ENCODE assay signal across 11 mouse cellular contexts in genomic region chr4:138517153-138517789, GRCm38 (mm10).
DNase-seq lines count a peak whose midpoint lies in the region; ATAC-seq and TF ChIP-seq lines count a peak whose summit lies in the region.
"Had no signal": no experiment of that assay in that cellular context is flagged by ENCODE, and none has a peak within 500 bp of the region (broad histone marks: within the 10 kb centered on the region; RNA-seq: fewer than 3 reads in every experiment).

No protein-coding gene starts in this region.

- no peak for TF ChIP-seq EP300 in lung, postnatal 0 days (IDR thresholded peaks at IDR 0.05)

- H3K36me3 ChIP-seq in kidney, embryonic 14.5 days (ENCODE audit: control insufficient read depth, insufficient read depth, low read length) = no peaks in the 10 kb centered on the region
- H3K36me3 ChIP-seq in hindbrain, embryonic 10.5 days = no peaks in the 10 kb centered on the region
- H3K36me3 ChIP-seq in lung, postnatal 0 days (ENCODE audit: insufficient read depth, low read length) = no peaks in the 10 kb centered on the region

- 0 out of 2 replicates have a peak, but pooled peaks cover 3% of the 10 kb centered on the region for H3K4me1 ChIP-seq in kidney, embryonic 14.5 days (ENCODE audit: control insufficient read depth, insufficient read depth, low read length)
- H3K4me1 ChIP-seq in hindbrain, embryonic 10.5 days (replicated peaks) = peaks cover 20% of the 10 kb centered on the region
- no peaks in the 10 kb centered on the region for H3K4me1 ChIP-seq in lung, postnatal 0 days (ENCODE audit: insufficient read depth, low read depth, low read length)

- 42% methylated on average over 9 of the region's 9 CpGs for WGBS in kidney, embryonic 14.5 days
- WGBS in hindbrain, embryonic 10.5 days = 39% methylated on average over 9 of the region's 9 CpGs
- WGBS in lung, postnatal 0 days = 46% methylated on average over 9 of the region's 9 CpGs

- no peak for ATAC-seq in kidney, embryonic 14.5 days (ENCODE audit: low FRiP score, low TSS enrichment)
- no peak for ATAC-seq in lung, postnatal 0 days
- ATAC-seq: inflammation-experienced regulatory T-cells, adult 6 months had no signal

- H3K4me2 ChIP-seq in kidney, embryonic 14.5 days (replicated peaks; ENCODE audit: low read depth, low read length) = no peak overlapping the region
- no peak overlapping the region for H3K4me2 ChIP-seq in lung, postnatal 0 days (replicated peaks; ENCODE audit: low read depth, low read length)

- no peak overlapping the region for H3K9ac ChIP-seq in kidney, embryonic 14.5 days (ENCODE audit: low read depth, low read length)
- H3K9ac ChIP-seq in lung, postnatal 0 days (replicated peaks; ENCODE audit: low read depth) = no peak overlapping the region

- peak; percentile 49 to 71 for DNase-seq in kidney, adult 8-10 months
- DNase-seq in hindbrain, embryonic 10.5 days (ENCODE audit: low spot score) = peak; percentile 31
- peak; percentile 59 to 69 for DNase-seq in left cerebral cortex, postnatal 10 days (ENCODE audit: extremely low spot score in 1 of 2, low spot score in 2 of 2)
- peak; percentile 79 to 92 for DNase-seq in right cerebral cortex, postnatal 10 days (ENCODE audit: low spot score in 2 of 2)
- no peak for DNase-seq in spleen, postnatal 4 days (ENCODE audit: low spot score in 2 of 2)
- DNase-seq in lung, postnatal 0 days (ENCODE audit: low spot score) = no peak
- no peak for DNase-seq in thymus, postnatal 25 days
- DNase-seq: gastrocnemius, adult 2 months; liver had no signal

- no peak overlapping the region for H3K4me3 ChIP-seq in kidney, embryonic 14.5 days (ENCODE audit: low read length)
- H3K4me3 ChIP-seq in hindbrain, embryonic 10.5 days = no peak overlapping the region
- H3K4me3 ChIP-seq in lung, postnatal 0 days (ENCODE audit: low read depth, low read length) = no peak overlapping the region
- H3K4me3 ChIP-seq: gastrocnemius, adult 2 months had no signal

- no peaks in the 10 kb centered on the region for H3K27me3 ChIP-seq in kidney, embryonic 14.5 days (ENCODE audit: control insufficient read depth, insufficient read depth, low read length)
- peaks cover 22% of the 10 kb centered on the region for H3K27me3 ChIP-seq in hindbrain, embryonic 10.5 days (ENCODE audit: insufficient read depth, poor library complexity, severe bottlenecking)
- no peaks in the 10 kb centered on the region for H3K27me3 ChIP-seq in lung, postnatal 0 days (replicated peaks; ENCODE audit: insufficient read depth, low read length)

- H3K27ac ChIP-seq in kidney, embryonic 14.5 days (ENCODE audit: low read depth, low read length) = no peak overlapping the region
- H3K27ac ChIP-seq in hindbrain, embryonic 10.5 days = no peak overlapping the region
- H3K27ac ChIP-seq in lung, postnatal 0 days (ENCODE audit: low read length) = no peak overlapping the region
- H3K27ac ChIP-seq: gastrocnemius, adult 2 months had no signal

- no peak for TF ChIP-seq CTCF in lung, postnatal 0 days (IDR thresholded peaks at IDR 0.05)

- intact Hi-C loops in left cerebral cortex, postnatal 10 days (cut with DNase I) = no loop called here

- H3K9me3 ChIP-seq in kidney, embryonic 14.5 days (ENCODE audit: control insufficient read depth, low read length) = no peaks in the 10 kb centered on the region
- no peaks in the 10 kb centered on the region for H3K9me3 ChIP-seq in hindbrain, embryonic 10.5 days
- H3K9me3 ChIP-seq in lung, postnatal 0 days (ENCODE audit: low read length) = no peaks in the 10 kb centered on the region

Comparison
In these comparisons a context has a peak if more than half of its experiments do, and no peak if none do; other contexts are left out.
1. DNase-seq: peak in kidney, adult 8-10 months (2 of 2), hindbrain, embryonic 10.5 days (single experiment), left cerebral cortex, postnatal 10 days (2 of 2) and right cerebral cortex, postnatal 10 days (2 of 2); none in spleen, postnatal 4 days (0 of 2), lung, postnatal 0 days (single experiment) and thymus, postnatal 25 days (single experiment).